Mouse (Mus musculus) CD4-positive naive resting alpha-beta T cell, adult 57 days (primary cell): ENCODE measurements around the gene Gk. TPM values are rescaled to one million over a fixed set of nuclear protein-coding genes. Genes with fewer than 3 reads are reported as not detected.

Experiments used
- total RNA-seq: library from RNA; stranded (reverse); gene quantifications from one replicate; pipeline ENCODE4 v1.2.4, GENCODE M21; 2023

Gk gene
- total RNA-seq = 3.5 TPM

GRCm38 (mm10) chrX:85776544-85777087 is at the start of gene Gk:
Gene Gk (minus strand): TSS chrX:85776819.

Other genes with a start within 250 kb of the Gk start
- gene Tab3, start 202.8 kb downstream of the Gk start, total RNA-seq = 17.1 TPM
- 0.68 TPM for gene 5430427O19Rik, start 93.5 kb upstream of the Gk start, total RNA-seq